Mouse (Mus musculus) retina, adult 2 months (tissue): ENCODE measurements around the gene Rbm20.

Source experiments
- DNase-seq: peaks from one replicate; pipeline ENCODE4 v3.0.0-alpha.2; 2012; ENCODE audit warnings: low read depth, low spot score

Rbm20 gene

GRCm38 (mm10) chr19:53717364-53717763 lies 40.3 kb downstream of the Rbm20 start:
- DNase-seq, result no peak

GRCm38 (mm10) chr19:53722186-53722585 lies 45.1 kb downstream of the Rbm20 start:
- no peak for DNase-seq

- no peak for DNase-seq
Measured at GRCm38 (mm10) chr19:53724053-53724452, 46.9 kb downstream of the Rbm20 start.

DNA sequence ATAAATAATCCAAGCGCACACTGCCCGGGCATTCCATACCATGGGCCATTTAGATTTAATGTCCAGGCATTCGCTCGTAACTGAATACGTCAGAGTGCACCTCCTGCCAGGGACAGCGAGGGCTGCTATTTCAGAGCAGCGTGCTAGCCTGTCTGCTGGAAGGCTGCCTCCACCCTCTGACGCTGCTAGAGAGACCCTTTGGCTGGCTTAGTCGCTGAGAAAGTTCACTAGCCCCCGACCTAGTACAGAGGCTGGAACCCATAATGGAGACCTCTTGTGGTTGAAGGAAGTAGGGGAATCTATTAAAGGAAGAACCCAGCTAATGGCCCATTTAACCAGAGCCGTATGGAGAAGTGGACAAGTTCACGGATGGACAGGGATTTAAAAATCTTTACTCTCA lies 49.2 kb downstream of the Rbm20 start:
- DNase-seq, result no peak

DNA sequence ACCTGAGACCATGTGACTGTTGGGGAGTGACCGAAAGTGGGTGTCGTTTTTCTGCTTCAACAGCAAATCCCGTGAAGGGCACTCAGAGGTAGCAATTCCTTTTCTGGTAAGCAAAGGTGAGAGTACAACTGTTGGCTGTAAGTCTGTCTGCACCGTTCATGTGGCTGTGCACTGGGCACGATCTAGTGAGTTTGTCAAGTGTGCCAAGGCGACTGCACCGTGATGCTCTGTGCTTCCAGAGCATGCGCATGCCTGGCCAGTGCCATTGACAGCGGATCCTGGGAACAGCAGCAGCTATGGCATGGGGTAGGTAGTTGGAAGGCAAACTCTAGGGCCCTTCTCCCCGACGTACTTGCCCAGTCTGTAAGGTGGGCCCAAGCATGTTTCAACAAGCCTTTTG lies 49.6 kb downstream of the Rbm20 start:
- no peak for DNase-seq

DNA sequence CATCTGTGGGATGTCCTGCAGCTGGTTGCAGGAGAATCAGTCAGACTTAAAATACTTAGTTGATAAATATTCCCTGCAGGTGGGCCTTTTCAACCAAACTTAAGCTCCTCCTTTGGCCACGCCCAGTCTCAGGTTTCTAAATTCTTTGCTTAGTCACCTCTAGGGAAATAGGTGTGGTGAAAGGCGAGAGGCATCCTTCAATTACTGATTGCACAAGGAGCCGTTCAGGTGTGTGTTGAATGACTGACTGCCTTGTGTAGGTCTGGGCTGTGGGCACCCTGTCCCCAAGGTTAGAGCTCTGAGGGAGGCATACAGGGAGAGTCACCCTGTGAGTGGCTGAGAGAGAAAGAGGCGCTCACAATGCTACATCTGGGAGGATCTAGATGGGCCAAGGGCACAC lies 50.2 kb downstream of the Rbm20 start:
- no peak for DNase-seq

DNA sequence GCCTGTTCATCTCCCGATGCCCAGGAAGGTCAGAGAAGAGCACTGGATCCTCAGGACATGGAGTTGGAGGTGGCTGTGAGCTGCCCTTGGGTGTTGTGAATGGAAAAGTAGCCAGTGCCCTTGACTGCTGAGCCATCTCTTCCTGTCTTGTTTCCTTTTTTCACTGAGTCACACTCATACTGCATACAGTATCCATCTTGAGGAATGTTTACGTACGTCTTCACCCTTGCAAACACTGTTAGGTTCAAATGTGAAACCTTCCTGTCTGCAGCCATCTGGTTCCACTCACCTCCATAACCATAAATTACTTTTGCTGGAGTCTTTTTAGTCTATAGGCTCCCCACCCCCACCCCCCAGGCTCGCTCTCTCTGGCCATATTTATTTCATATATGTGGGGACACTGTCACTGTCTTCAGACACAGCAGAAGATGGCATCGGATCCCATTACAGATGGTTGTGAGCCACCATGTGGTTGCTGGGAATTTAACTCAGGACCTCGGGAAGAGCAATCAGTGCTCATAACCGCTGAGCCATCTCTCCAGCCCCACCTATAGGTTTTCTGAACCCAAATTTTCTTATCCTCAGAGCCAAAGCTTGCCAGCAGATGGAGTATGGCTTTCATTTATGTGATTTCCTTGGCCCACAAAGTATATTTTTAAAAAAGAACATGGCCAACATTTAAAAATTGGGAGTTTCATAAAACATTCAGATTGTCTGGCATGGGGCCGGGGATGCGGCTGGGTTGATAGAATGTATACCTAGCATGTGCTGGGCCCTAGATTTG lies 51.0 kb downstream of the Rbm20 start:
- no peak for DNase-seq

- no peak for DNase-seq
Measured at GRCm38 (mm10) chr19:53729919-53730318, 52.8 kb downstream of the Rbm20 start.

- DNase-seq, result no peak
Measured at GRCm38 (mm10) chr19:53731761-53732201, 54.7 kb downstream of the Rbm20 start.

GRCm38 (mm10) chr19:53734845-53735244 lies 57.7 kb downstream of the Rbm20 start:
- DNase-seq, result no peak

- DNase-seq, result no peak
Measured at GRCm38 (mm10) chr19:53738701-53739131, 61.6 kb downstream of the Rbm20 start.

DNA sequence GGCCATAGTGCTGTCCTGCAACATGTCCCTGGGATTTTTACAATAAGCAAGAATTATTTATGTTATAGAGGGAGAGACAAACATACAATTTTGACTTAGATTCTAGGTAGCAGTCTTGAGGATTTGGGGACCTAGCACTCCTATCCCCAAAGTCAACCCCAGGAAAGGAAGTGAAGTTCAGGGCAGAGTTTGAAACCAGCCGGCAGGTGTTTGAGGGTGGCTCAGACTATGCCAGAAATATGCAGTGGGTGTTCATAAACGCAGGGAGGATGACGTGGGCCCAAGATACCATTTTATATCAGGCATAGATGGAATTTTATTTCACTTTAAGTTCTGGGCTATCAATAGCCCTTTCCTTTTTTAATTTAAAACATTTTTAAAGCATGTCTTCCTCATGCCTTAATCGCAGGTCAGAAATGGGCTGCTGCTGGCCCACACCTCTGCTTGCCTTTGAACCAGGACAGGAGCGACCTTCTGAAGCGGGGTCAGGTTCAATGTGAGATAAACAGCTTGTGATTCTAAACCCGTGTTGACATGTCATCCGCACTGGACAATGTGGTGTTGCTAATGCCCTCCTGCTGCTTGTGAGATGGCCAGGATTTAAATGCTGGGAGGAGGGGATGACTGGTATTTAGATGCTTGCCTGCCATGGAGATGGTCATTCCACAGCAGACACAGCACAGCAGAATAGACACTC lies 62.6 kb downstream of the Rbm20 start:
- DNase-seq, result no peak

- no peak for DNase-seq
Measured at GRCm38 (mm10) chr19:53740750-53741380, 63.8 kb downstream of the Rbm20 start.

- DNase-seq, result no peak
Measured at GRCm38 (mm10) chr19:53741902-53742301, 64.8 kb downstream of the Rbm20 start.

GRCm38 (mm10) chr19:53745354-53745753 lies 68.2 kb downstream of the Rbm20 start:
- DNase-seq, result no peak

DNA sequence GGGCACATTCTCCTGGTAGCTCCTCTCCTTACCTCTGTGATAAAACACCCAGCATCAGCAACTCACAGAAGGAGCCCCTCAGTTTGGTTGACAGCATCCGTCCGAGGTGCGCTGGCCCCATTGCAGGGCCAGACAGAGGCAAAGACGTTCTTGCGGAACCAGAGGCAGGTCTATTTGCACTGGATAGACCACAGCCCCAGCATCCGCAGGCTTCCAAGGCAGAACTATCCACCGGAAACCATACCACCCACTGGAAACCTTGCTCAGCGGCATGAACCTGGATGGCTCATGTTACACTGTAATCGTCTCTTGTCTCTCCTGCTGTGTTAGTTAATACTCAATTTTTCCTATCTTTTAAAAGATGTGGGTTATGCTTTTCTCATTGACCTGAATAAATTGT lies 69.0 kb downstream of the Rbm20 start:
- no peak for DNase-seq

- no peak for DNase-seq
Measured at GRCm38 (mm10) chr19:53748236-53748775, 71.2 kb downstream of the Rbm20 start.

- DNase-seq, result no peak
Measured at GRCm38 (mm10) chr19:53749326-53749725, 72.2 kb downstream of the Rbm20 start.

DNA sequence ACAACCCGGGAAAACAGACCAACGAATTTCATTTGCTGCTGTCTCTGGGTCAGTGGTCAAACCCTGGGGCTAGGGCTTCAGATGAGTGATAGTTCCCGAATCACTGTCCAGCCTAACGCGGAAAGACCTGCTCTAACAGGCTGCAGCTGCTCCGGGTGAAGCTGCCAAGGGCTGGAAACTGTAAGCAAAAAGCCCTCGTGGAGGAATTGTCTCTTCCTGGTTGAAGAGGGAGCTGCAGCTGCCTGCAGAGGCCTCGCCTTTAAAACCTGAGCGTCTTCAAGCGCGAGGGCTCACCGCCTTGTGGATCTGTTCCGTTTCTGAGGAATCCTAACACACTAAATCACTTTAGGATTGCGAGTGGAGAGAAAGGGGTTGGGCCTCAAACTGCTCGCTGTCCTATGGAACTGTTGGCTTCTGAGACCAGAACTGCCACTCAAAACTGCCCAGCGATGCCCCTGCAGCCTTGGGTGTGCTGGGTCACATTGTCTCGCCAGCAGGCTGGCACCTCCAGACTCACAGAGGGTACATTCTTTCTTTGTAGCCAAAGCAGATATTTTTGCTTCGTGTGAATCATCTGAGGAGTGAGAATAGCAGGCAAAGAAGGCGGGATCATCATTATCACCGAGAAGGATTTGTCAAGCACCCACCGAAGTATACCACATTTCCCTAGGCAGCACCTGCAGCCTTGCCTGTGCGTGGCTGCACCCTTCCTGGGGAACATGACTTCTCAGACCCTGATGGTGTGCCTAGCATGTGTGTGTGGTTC lies 74.5 kb downstream of the Rbm20 start:
- DNase-seq, result no peak

GRCm38 (mm10) chr19:53752993-53753392 lies 75.9 kb downstream of the Rbm20 start:
- no peak for DNase-seq

GRCm38 (mm10) chr19:53754421-53754830 lies 77.3 kb downstream of the Rbm20 start:
- DNase-seq, result no peak

GRCm38 (mm10) chr19:53755346-53755745 lies 78.2 kb downstream of the Rbm20 start:
- DNase-seq, result no peak
